Mouse (Mus musculus): ENCODE measurements around the gene Acaca.

Acaca gene

GRCm38 (mm10) chr11:84146081-84146480, 16.6 kb downstream of the Acaca start:
- no peak for DNase-seq (ENCODE audit: low spot score)

GRCm38 (mm10) chr11:84150884-84151283, 21.4 kb downstream of the Acaca start:
- no peak for DNase-seq (ENCODE audit: low spot score)

- no peak for DNase-seq (ENCODE audit: low spot score)
These were observed 27.2 kb downstream of the Acaca start for GRCm38 (mm10) chr11:84156535-84157262.

- DNase-seq (ENCODE audit: low spot score), result no peak
These were observed 34.7 kb downstream of the Acaca start for GRCm38 (mm10) chr11:84164123-84164522.

- no peak for DNase-seq (ENCODE audit: low spot score)
These were observed 35.1 kb downstream of the Acaca start for GRCm38 (mm10) chr11:84164561-84164960.

- no peak for DNase-seq (ENCODE audit: low spot score)
These were observed 37.6 kb downstream of the Acaca start, which contains the start of gene Gm11437 for GRCm38 (mm10) chr11:84167046-84167526. Gene Gm11437 (minus strand): TSS chr11:84167476.

- no peak for DNase-seq (ENCODE audit: low spot score)
These were observed 39.3 kb downstream of the Acaca start for GRCm38 (mm10) chr11:84168701-84169288.

GRCm38 (mm10) chr11:84172539-84173435, 43.3 kb downstream of the Acaca start:
- DNase-seq (ENCODE audit: low spot score), result no peak

- no peak for DNase-seq (ENCODE audit: low spot score)
These were observed 49.1 kb downstream of the Acaca start for GRCm38 (mm10) chr11:84178571-84178970.

GRCm38 (mm10) chr11:84179226-84179953, 49.9 kb downstream of the Acaca start:
- peak; percentile 83 for DNase-seq (ENCODE audit: low spot score)

GRCm38 (mm10) chr11:84179954-84180598, 50.6 kb downstream of the Acaca start:
- DNase-seq (ENCODE audit: low spot score), result peak; percentile 22

- DNase-seq (ENCODE audit: low spot score), result no peak
These were observed 51.8 kb downstream of the Acaca start for GRCm38 (mm10) chr11:84181286-84181685.

- no peak for DNase-seq (ENCODE audit: low spot score)
These were observed 59.1 kb downstream of the Acaca start for GRCm38 (mm10) chr11:84188530-84188929.

GRCm38 (mm10) chr11:84190581-84191233, 61.2 kb downstream of the Acaca start:
- DNase-seq (ENCODE audit: low spot score), result no peak

- no peak for DNase-seq (ENCODE audit: low spot score)
These were observed 63.8 kb downstream of the Acaca start for GRCm38 (mm10) chr11:84193249-84193648.

- no peak for DNase-seq (ENCODE audit: low spot score)
These were observed 65.3 kb downstream of the Acaca start for GRCm38 (mm10) chr11:84194751-84195150.

GRCm38 (mm10) chr11:84197607-84198402, 68.3 kb downstream of the Acaca start:
- no peak for DNase-seq (ENCODE audit: low spot score)

GRCm38 (mm10) chr11:84205776-84206175, 76.3 kb downstream of the Acaca start:
- no peak for DNase-seq (ENCODE audit: low spot score)

- no peak for DNase-seq (ENCODE audit: low spot score)
These were observed 81.4 kb downstream of the Acaca start for GRCm38 (mm10) chr11:84210876-84211275.

- no peak for DNase-seq (ENCODE audit: low spot score)
These were observed 89.5 kb downstream of the Acaca start for GRCm38 (mm10) chr11:84218951-84219350.

All from urinary bladder, postnatal 10 days (tissue).